Mouse (Mus musculus) forebrain, embryonic 11.5 days (tissue): ENCODE results near the gene Aldh18a1. TPM values are rescaled to one million over a fixed set of nuclear protein-coding genes. Genes with fewer than 3 reads are reported as not detected.

ENCODE experiments used
- ATAC-seq: fragments of 200-750 bp; cut with Nextera tagmentation; replicated peaks from 2 replicates; pipeline ENCODE4 v1.8.0; 2017; ENCODE audit warnings: moderate TSS enrichment; ENCODE audit not compliant: low FRiP score
- DNase-seq: peaks from one replicate; pipeline ENCODE4 v3.0.0-alpha.2; 2017; ENCODE audit warnings: low spot score
- H3K27ac ChIP-seq: fragments of 300-500 bp; sonication (generic); 2 replicates; pipeline ENCODE4 v1.5.1; 2014; ENCODE audit warnings: low read depth, low read length
- H3K27me3 ChIP-seq: fragments of 300-500 bp; sonication (generic); 2 replicates; pipeline ENCODE4 v1.6.1; 2014; ENCODE audit warnings: mild to moderate bottlenecking, low read length, mixed read lengths; ENCODE audit not compliant: control insufficient read depth, insufficient read depth
- H3K36me3 ChIP-seq: fragments of 300-500 bp; sonication (generic); 2 replicates; pipeline ENCODE4 v1.6.1; 2014; ENCODE audit warnings: mild to moderate bottlenecking, low read length, moderate library complexity, mixed read lengths; ENCODE audit not compliant: control insufficient read depth, insufficient read depth
- H3K4me1 ChIP-seq: fragments of 300-500 bp; sonication (generic); replicated peaks from 2 replicates; pipeline ENCODE4 v1.6.1; 2014; ENCODE audit warnings: low read length, mixed read lengths; ENCODE audit not compliant: control insufficient read depth, insufficient read depth
- H3K4me2 ChIP-seq: fragments of 300-500 bp; sonication (generic); 2 replicates; pipeline ENCODE4 v1.6.1; 2014; ENCODE audit warnings: low read depth, mild to moderate bottlenecking, low read length, moderate library complexity, mixed read lengths; ENCODE audit not compliant: severe bottlenecking
- H3K4me3 ChIP-seq: fragments of 300-500 bp; sonication (generic); 2 replicates; pipeline ENCODE4 v1.5.1; 2014; ENCODE audit warnings: low read depth, low read length
- H3K9ac ChIP-seq: fragments of 300-500 bp; sonication (generic); 2 replicates; pipeline ENCODE4 v1.6.1; 2014; ENCODE audit warnings: low read length
- H3K9me3 ChIP-seq: fragments of 300-500 bp; sonication (generic); 2 replicates; pipeline ENCODE4 v1.6.1; 2016; ENCODE audit warnings: low read length, mixed read lengths; ENCODE audit not compliant: control insufficient read depth
- WGBS: fragments of 180-500 bp; shearing (Covaris S2); extraction: QIAGEN DNeasy Blood & Tissue Kit; methylation state at CpG from one replicate; pipeline ENCODE4 v1.1.7; 2014; 5-methylcytosine and 5-hydroxymethylcytosine counted together
- polyA plus RNA-seq: library from polyadenylated mRNA; unstranded; fragments of >200 nt; fragmentation: Nextera tagmentation; extraction: Ambion mirVana; gene quantifications from 2 replicates; pipeline ENCODE4 v1.2.1, GENCODE M21; 2014

Gene Aldh18a1
- 109 and 112 TPM in 2 replicates for polyA plus RNA-seq

- DNase-seq (peak; percentile 97), ATAC-seq (peak; percentile 95)
- Histone ChIP-seq H3K4me3 (peak within 1 kb of the TSS; percentile 83), H3K36me3 (no peaks in the 10 kb centered on the region; the same call in 1 of the 2 replicates), H3K9me3 (no peaks in the 10 kb centered on the region), H3K27me3 (no peaks in the 10 kb centered on the region), H3K9ac (peak within 1 kb of the TSS; percentile 86), H3K4me2 (peak within 1 kb of the TSS; percentile 79), H3K4me1 (peaks cover 7% of the 10 kb centered on the region; the same call in 1 of the 2 replicates), H3K27ac (peak within 1 kb of the TSS; percentile 34)
- under 1% methylated on average over 34 of the region's 34 CpGs for WGBS
These were observed at the start of gene Aldh18a1 for GRCm38 (mm10) chr19:40588293-40588654. Gene Aldh18a1 (minus strand): TSS chr19:40588463.

GRCm38 (mm10) chr19:40637601-40638000 is 49.3 kb upstream of the Aldh18a1 start:
- DNase-seq (no peak), ATAC-seq (no peak)
- Histone ChIP-seq H3K9ac (no peak overlapping the region), H3K36me3 (no peaks in the 10 kb centered on the region), H3K4me2 (no peak overlapping the region), H3K27ac (no peak overlapping the region), H3K27me3 (no peaks in the 10 kb centered on the region), H3K4me1 (no peaks in the 10 kb centered on the region), H3K9me3 (no peaks in the 10 kb centered on the region), H3K4me3 (no peak overlapping the region)
- WGBS = 85% methylated on average over 7 of the region's 7 CpGs

- 65% methylated on average over 4 of the region's 4 CpGs for WGBS
- H3K9ac ChIP-seq = no peak overlapping the region
- no peak for ATAC-seq
These were observed 48.8 kb upstream of the Aldh18a1 start for GRCm38 (mm10) chr19:40637091-40637490.

GRCm38 (mm10) chr19:40633144-40633543 is 44.9 kb upstream of the Aldh18a1 start:
- Histone ChIP-seq H3K27ac (no peak overlapping the region), H3K9ac (no peak overlapping the region), H3K4me3 (no peak overlapping the region), H3K9me3 (no peaks in the 10 kb centered on the region), H3K4me1 (no peaks in the 10 kb centered on the region), H3K27me3 (no peaks in the 10 kb centered on the region), H3K4me2 (no peak overlapping the region), H3K36me3 (no peaks in the 10 kb centered on the region)
- ATAC-seq (no peak), DNase-seq (no peak)
- 65% methylated on average over 1 of the region's 1 CpGs for WGBS

More at GRCm38 (mm10) chr19:40637091-40637490, 48.8 kb upstream of the Aldh18a1 start:
- Histone ChIP-seq H3K4me3 (no peak overlapping the region), H3K36me3 (no peaks in the 10 kb centered on the region), H3K9me3 (no peaks in the 10 kb centered on the region), H3K4me1 (no peaks in the 10 kb centered on the region), H3K27me3 (no peaks in the 10 kb centered on the region), H3K27ac (no peak overlapping the region), H3K4me2 (no peak overlapping the region)
- no peak for DNase-seq

- no peaks in the 10 kb centered on the region for H3K4me1 ChIP-seq
- WGBS = 85% methylated on average over 5 of the region's 5 CpGs
- no peak overlapping the region for H3K4me3 ChIP-seq
- no peak for DNase-seq
- no peak overlapping the region for H3K27ac ChIP-seq
- H3K27me3 ChIP-seq = no peaks in the 10 kb centered on the region
- ATAC-seq = no peak
- no peaks in the 10 kb centered on the region for H3K9me3 ChIP-seq
- no peak overlapping the region for H3K9ac ChIP-seq
- no peaks in the 10 kb centered on the region for H3K36me3 ChIP-seq
- no peak overlapping the region for H3K4me2 ChIP-seq
These were observed 44.4 kb upstream of the Aldh18a1 start for GRCm38 (mm10) chr19:40632668-40633067.

GRCm38 (mm10) chr19:40632193-40632592 is 43.9 kb upstream of the Aldh18a1 start:
- ATAC-seq (no peak), DNase-seq (no peak)
- no peaks in the 10 kb centered on the region for H3K4me1 ChIP-seq
- H3K4me2 ChIP-seq = no peak overlapping the region
- no peaks in the 10 kb centered on the region for H3K27me3 ChIP-seq
- H3K9ac ChIP-seq = no peak overlapping the region
- no peaks in the 10 kb centered on the region for H3K9me3 ChIP-seq
- no peak overlapping the region for H3K4me3 ChIP-seq
- no peak overlapping the region for H3K27ac ChIP-seq
- WGBS = 83% methylated on average over 3 of the region's 3 CpGs
- no peaks in the 10 kb centered on the region for H3K36me3 ChIP-seq

- Histone ChIP-seq H3K4me2 (no peak overlapping the region), H3K9ac (no peak overlapping the region), H3K9me3 (no peaks in the 10 kb centered on the region), H3K4me1 (no peaks in the 10 kb centered on the region), H3K36me3 (no peaks in the 10 kb centered on the region), H3K27ac (no peak overlapping the region), H3K4me3 (no peak overlapping the region), H3K27me3 (no peaks in the 10 kb centered on the region)
- ATAC-seq (no peak), DNase-seq (no peak)
- WGBS = 87% methylated on average over 7 of the region's 7 CpGs
These were observed 42.3 kb upstream of the Aldh18a1 start for GRCm38 (mm10) chr19:40630606-40631005.

GRCm38 (mm10) chr19:40630096-40630495 is 41.8 kb upstream of the Aldh18a1 start:
- Histone ChIP-seq H3K4me3 (no peak overlapping the region), H3K4me1 (no peaks in the 10 kb centered on the region), H3K27ac (no peak overlapping the region), H3K4me2 (no peak overlapping the region), H3K36me3 (no peaks in the 10 kb centered on the region), H3K27me3 (no peaks in the 10 kb centered on the region), H3K9ac (no peak overlapping the region), H3K9me3 (no peaks in the 10 kb centered on the region)
- 82% methylated on average over 3 of the region's 3 CpGs for WGBS
- ATAC-seq = no peak
- no peak for DNase-seq

GRCm38 (mm10) chr19:40628950-40629349 is 40.7 kb upstream of the Aldh18a1 start:
- H3K36me3 ChIP-seq = no peaks in the 10 kb centered on the region
- H3K9me3 ChIP-seq = no peaks in the 10 kb centered on the region
- no peak overlapping the region for H3K4me2 ChIP-seq
- no peak overlapping the region for H3K27ac ChIP-seq
- no peak overlapping the region for H3K9ac ChIP-seq
- ATAC-seq = no peak
- no peaks in the 10 kb centered on the region for H3K27me3 ChIP-seq
- DNase-seq = no peak
- no peaks in the 10 kb centered on the region for H3K4me1 ChIP-seq
- no peak overlapping the region for H3K4me3 ChIP-seq
